Mouse (Mus musculus): ENCODE data around the gene Pygo1. TPM values are rescaled to one million over a fixed set of nuclear protein-coding genes. Genes with fewer than 3 reads are reported as not detected.

Gene Pygo1
- total and polyA plus RNA-seq, 3 experiments = not detected

GRCm38 (mm10) chr9:72996167-72996566 is 70.7 kb downstream of the Pygo1 start:
- no peaks in the 10 kb centered on the region for H3K27me3 ChIP-seq (replicated peaks)
- no peak overlapping the region for H3K4me2 ChIP-seq (ENCODE audit: insufficient read depth, low read depth, poor library complexity, severe bottlenecking)
- in situ Hi-C loops (cut with MboI; ENCODE audit: low pct_ligation_motif_present, low pct_unique_long_range_greater_than_20kb, low sequenced_read_pairs) (no loop called here), dilution Hi-C loops (cut with MboI; ENCODE audit: extremely low pct_ligation_motif_present, extremely low pct_unique_long_range_greater_than_20kb, low sequenced_read_pairs) (no loop called here)
- no peak for DNase-seq (ENCODE audit: extremely low read depth)
- TF ChIP-seq KAT2A (IDR thresholded peaks at IDR 0.05; ENCODE audit: insufficient replicate concordance, low read length) (no peak), MAZ (IDR thresholded peaks at IDR 0.05; ENCODE audit: low read depth, low read length) (no peak), ELF1 (IDR thresholded peaks at IDR 0.05; ENCODE audit: low read depth, low read length) (no peak), RAD21 (IDR thresholded peaks at IDR 0.05; ENCODE audit: low read depth, low read length) (no peak), BHLHE40 (IDR thresholded peaks at IDR 0.05; ENCODE audit: low read depth, low read length) (no peak), JUN (IDR thresholded peaks at IDR 0.05; ENCODE audit: insufficient read depth, low read depth, low read length) (no peak), POLR2AphosphoS2 (IDR thresholded peaks at IDR 0.05; ENCODE audit: low read depth, low read length) (no peak), MAFK (IDR thresholded peaks at IDR 0.05; ENCODE audit: insufficient replicate concordance, low read length) (no peak), MAX (IDR thresholded peaks at IDR 0.05; ENCODE audit: low read length) (no peak), MYC (IDR thresholded peaks at IDR 0.05; ENCODE audit: low read depth, low read length) (no peak), RCOR1 (conservative IDR thresholded peaks at IDR 0.05; ENCODE audit: low read depth, low read length) (no peak), PAX5 (IDR thresholded peaks at IDR 0.05; ENCODE audit: low read length) (no peak), ZKSCAN1 (IDR thresholded peaks at IDR 0.05; ENCODE audit: borderline replicate concordance, low read depth, low read length) (no peak), NELFE (IDR thresholded peaks at IDR 0.05; ENCODE audit: low read depth, low read length) (no peak), JUND (conservative IDR thresholded peaks at IDR 0.05; ENCODE audit: low read depth, low read length) (no peak), EP300 (IDR thresholded peaks at IDR 0.05; ENCODE audit: low read length) (no peak), TBP (conservative IDR thresholded peaks at IDR 0.05; ENCODE audit: low read depth, low read length) (no peak), POLR2A (IDR thresholded peaks at IDR 0.05; ENCODE audit: low read depth, low read length) (no peak), GABPA (IDR thresholded peaks at IDR 0.05; ENCODE audit: insufficient replicate concordance, low read depth, low read length) (no peak), CHD2 (IDR thresholded peaks at IDR 0.05; ENCODE audit: low read length) (no peak)
- H3K4me1 ChIP-seq (ENCODE audit: control insufficient read depth in 1 of 2, insufficient read depth in 2 of 2) = no peaks in the 10 kb centered on the region
- H3K79me2 ChIP-seq (replicated peaks; ENCODE audit: control insufficient read depth, extremely low read depth, insufficient read depth, poor library complexity, severe bottlenecking) = no peaks in the 10 kb centered on the region; the same call in 1 of the 2 replicates
- H3K27ac ChIP-seq (ENCODE audit: insufficient read depth, low read depth) = no peak overlapping the region
- H3K9ac ChIP-seq (ENCODE audit: insufficient read depth, low read depth) = no peak overlapping the region
- no peaks in the 10 kb centered on the region for H3K9me3 ChIP-seq (replicated peaks; ENCODE audit: low read length)
- H3K36me3 ChIP-seq (replicated peaks in 1 of 2; ENCODE audit: control insufficient read depth in 1 of 2, insufficient read depth in 1 of 2, low read length in 1 of 2) = no peaks in the 10 kb centered on the region
- no peak overlapping the region for H3K4me3 ChIP-seq (replicated peaks in 1 of 3; ENCODE audit: low read depth in 2 of 3, low read length in 2 of 3, poor library complexity in 1 of 3)

- H3K27me3 ChIP-seq (replicated peaks) = no peaks in the 10 kb centered on the region
- H3K36me3 ChIP-seq (replicated peaks in 1 of 2; ENCODE audit: control insufficient read depth in 1 of 2, insufficient read depth in 1 of 2, low read length in 1 of 2) = no peaks in the 10 kb centered on the region
- H3K9ac ChIP-seq (ENCODE audit: insufficient read depth, low read depth) = no peak overlapping the region
- H3K4me2 ChIP-seq (ENCODE audit: insufficient read depth, low read depth, poor library complexity, severe bottlenecking) = no peak overlapping the region
- no peak overlapping the region for H3K27ac ChIP-seq (ENCODE audit: insufficient read depth, low read depth)
- dilution Hi-C loops (cut with MboI; ENCODE audit: extremely low pct_ligation_motif_present, extremely low pct_unique_long_range_greater_than_20kb, low sequenced_read_pairs) = no loop called here
- H3K4me1 ChIP-seq (ENCODE audit: control insufficient read depth in 1 of 2, insufficient read depth in 2 of 2) = no peaks in the 10 kb centered on the region
- H3K79me2 ChIP-seq (replicated peaks; ENCODE audit: control insufficient read depth, extremely low read depth, insufficient read depth, poor library complexity, severe bottlenecking) = no peaks in the 10 kb centered on the region; the same call in 1 of the 2 replicates
- no peak for TF ChIP-seq POLR2A (IDR thresholded peaks at IDR 0.05; ENCODE audit: low read depth, low read length)
- no peak for TF ChIP-seq KAT2A (IDR thresholded peaks at IDR 0.05; ENCODE audit: insufficient replicate concordance, low read length)
- no peak for TF ChIP-seq MAZ (IDR thresholded peaks at IDR 0.05; ENCODE audit: low read depth, low read length)
- no peak for TF ChIP-seq NELFE (IDR thresholded peaks at IDR 0.05; ENCODE audit: low read depth, low read length)
- TF ChIP-seq MXI1 (IDR thresholded peaks at IDR 0.05; ENCODE audit: low read depth, low read length) = no peak
- TF ChIP-seq ZKSCAN1 (IDR thresholded peaks at IDR 0.05; ENCODE audit: borderline replicate concordance, low read depth, low read length) = no peak
- TF ChIP-seq ETS1 (conservative IDR thresholded peaks at IDR 0.05; ENCODE audit: low read depth, low read length) = no peak
- TF ChIP-seq MAX (IDR thresholded peaks at IDR 0.05; ENCODE audit: low read length) = no peak
- TF ChIP-seq E2F4 (IDR thresholded peaks at IDR 0.05; ENCODE audit: insufficient replicate concordance, low read depth, low read length) = no peak
- no peak for TF ChIP-seq SIN3A (IDR thresholded peaks at IDR 0.05; ENCODE audit: low read length)
- TF ChIP-seq JUND (conservative IDR thresholded peaks at IDR 0.05; ENCODE audit: low read depth, low read length) = no peak
- TF ChIP-seq RCOR1 (conservative IDR thresholded peaks at IDR 0.05; ENCODE audit: low read depth, low read length) = no peak
- in situ Hi-C loops (cut with MboI; ENCODE audit: low pct_ligation_motif_present, low pct_unique_long_range_greater_than_20kb, low sequenced_read_pairs) = no loop called here
- no peaks in the 10 kb centered on the region for H3K9me3 ChIP-seq (replicated peaks; ENCODE audit: low read length)
- no peak overlapping the region for H3K4me3 ChIP-seq (replicated peaks in 1 of 3; ENCODE audit: low read depth in 2 of 3, low read length in 2 of 3, poor library complexity in 1 of 3)
- no peak for DNase-seq (ENCODE audit: extremely low read depth)
Measured at GRCm38 (mm10) chr9:72996806-72997205, 71.4 kb downstream of the Pygo1 start.
